Mouse (Mus musculus): Measurements from ENCODE around the gene Myzap.

- no peak for TF ChIP-seq CTCF (IDR thresholded peaks at IDR 0.05; ENCODE audit: control insufficient read depth, insufficient read depth, insufficient replicate concordance, low read depth, low read length)
- TF ChIP-seq POLR2A (IDR thresholded peaks at IDR 0.05; ENCODE audit: control insufficient read depth, low read depth, low read length): no peak
Measured at GRCm38 (mm10) chr9:71517487-71517886, 74.7 kb downstream of the Myzap start.

All from testis, adult 2 months (tissue).